Mouse (Mus musculus) Muller cell, postnatal 12 days (primary cell): ENCODE results near the gene Frmd4a.

Experiments used
- DNase-seq: peaks from one replicate; pipeline ENCODE4 v3.0.0-alpha.2; 2015; ENCODE audit errors: inconsistent ontology term

Frmd4a gene

GRCm38 (mm10) chr2:4137493-4137892, 120.0 kb downstream of the Frmd4a start:
- DNase-seq: no peak

DNA sequence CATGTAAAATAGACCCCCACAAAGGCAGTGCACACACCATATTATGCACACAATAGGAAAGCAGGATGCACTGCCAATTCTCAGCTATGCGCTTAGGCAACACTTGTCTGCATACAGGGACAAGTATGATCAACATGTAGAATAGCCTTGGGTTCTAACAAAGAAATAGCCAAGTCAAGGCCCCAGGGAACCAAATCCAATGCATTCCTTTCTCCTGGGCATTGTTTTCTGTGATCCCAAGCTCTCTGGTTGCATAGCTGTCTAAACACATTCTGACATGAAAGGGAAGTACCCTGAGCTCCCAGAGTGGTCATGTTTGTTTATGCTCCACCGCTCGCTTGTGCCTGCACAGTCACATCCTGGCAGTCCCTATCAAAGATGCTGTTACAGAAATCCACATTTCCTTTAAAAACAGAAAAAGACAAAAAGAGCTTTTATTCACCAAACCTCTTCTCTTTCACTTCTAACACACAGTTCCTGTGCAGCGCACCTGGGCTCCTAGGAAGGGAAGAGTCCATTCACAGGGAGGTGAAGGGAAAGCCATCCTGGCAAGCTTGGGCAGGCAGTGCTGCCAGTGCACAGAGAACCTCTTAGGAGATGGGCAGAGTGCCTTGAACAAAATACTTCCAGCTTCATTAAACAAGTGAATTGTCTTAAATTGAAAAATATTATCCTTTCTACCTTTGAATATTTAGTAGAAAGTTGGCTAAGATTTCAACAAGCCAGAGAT, 124.9 kb downstream of the Frmd4a start:
- DNase-seq: peak; percentile 86

DNA sequence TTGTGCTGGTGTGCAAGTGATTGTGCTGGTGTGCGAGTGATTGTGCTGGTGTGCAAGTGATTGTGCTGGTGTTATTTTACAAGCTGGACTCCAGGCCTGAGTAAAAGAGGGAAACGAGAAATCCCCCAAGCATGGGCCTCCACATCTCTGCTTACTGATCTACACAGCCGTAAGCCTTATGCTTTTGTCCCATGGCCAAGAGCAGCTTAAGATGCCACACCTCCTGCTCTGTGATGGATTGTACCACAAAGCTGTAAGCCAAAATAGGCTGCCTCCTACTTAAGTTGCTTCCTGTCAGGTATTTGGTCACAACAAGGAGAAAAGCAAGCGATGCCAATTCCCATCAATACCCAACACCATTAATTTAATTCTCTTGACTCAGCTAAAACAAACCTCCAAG, 126.9 kb downstream of the Frmd4a start:
- no peak for DNase-seq

DNA sequence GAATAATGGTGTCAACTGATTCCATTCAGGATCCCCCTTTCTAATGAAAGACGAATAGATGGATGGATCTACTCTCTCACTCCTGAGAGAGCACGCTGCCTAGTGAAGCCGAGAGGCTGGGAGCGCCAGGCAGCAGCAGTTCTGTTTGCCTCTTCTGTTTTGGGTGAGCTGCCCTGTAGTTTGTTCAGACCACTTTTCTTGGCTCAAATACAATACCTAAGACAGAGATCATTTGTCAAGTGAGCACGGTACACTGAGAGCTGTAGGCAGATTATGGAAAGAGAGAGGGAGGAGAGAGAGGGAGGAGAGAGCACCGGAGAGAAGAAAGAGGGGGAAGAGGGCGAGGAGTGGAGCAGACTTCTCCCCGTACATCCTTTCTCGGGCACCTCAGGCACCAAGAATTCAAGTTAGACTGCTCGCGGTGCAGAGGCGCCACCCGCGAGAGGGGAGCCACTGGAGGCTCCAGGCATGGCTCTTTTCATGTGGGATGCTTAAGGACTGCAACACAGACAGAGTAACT, 135.1 kb downstream of the Frmd4a start:
- DNase-seq: peak; percentile 17

DNA sequence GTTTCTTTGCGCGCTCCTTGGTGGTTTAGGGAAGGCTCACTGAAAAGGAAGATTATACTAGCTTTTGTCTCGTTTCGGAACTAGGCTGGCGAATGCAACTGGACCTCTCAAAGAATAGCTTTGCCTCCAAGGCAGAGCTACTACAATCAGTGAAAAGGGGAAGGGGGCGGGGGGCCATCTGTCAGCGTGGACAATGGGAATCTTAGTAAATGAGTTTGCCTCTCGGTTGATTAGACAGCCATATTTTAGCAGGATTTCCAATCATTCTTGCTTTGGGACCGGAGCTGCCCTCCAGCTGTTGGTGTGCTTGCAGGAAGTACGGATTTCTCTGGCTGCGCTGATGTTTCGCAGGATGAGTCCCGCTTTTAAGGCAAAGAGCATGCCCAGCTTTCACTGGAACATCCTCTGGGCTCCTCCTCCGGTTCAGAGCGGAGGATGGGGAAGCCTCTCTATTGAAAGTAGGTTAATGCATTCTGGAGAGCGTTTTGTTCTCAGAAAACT, 135.7 kb downstream of the Frmd4a start:
- DNase-seq: peak; percentile 53

DNA sequence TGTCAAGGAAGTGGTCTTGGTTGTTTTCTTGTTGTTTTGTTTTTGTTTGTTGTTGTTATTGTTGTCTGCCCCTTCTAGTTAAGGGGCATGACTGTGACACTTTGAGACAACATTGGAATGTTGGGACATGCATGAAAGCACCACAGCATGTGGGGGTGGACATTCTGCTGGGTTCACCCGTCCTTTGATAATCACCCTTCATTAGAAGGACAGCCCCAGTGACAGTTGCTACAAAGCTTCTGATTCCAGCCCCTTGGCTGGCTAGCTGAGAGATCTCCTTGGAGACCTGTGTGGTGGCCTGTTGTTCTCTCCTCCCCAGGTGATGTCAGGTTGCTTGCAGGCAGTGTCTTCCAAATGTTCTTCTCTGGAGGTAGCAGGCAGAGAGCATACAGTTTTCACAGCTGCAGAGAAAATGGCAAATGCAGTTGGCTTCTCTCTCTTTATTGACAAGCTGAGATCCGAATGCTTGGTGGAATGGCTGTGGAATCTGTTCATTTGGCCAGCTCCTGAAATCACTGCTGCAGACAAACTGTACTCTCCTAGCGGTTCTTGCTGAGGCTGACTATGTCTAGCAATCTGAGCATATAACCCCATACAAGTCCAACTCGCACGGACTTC, 136.6 kb downstream of the Frmd4a start:
- DNase-seq: peak; percentile 18

GRCm38 (mm10) chr2:4154654-4155047, 137.1 kb downstream of the Frmd4a start:
- DNase-seq: no peak

DNA sequence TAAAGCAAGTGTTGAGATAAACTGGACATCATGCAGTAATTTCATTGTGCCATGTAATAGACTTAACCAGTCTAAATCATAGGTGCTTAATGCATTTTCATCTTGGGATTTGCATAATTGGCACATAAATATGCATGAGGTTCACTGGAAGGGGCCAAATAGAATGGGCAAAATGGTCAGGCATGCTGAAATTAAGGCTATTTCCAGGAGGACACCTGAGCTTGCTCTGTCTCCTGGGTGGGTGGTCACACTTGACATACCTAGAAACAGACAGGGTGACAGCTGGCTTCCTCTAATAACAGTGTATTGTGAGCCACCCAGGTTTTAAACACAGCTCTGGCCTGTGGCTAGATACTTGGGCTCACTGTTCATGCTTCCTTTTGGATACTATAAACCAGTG, 137.9 kb downstream of the Frmd4a start:
- DNase-seq: no peak

DNA sequence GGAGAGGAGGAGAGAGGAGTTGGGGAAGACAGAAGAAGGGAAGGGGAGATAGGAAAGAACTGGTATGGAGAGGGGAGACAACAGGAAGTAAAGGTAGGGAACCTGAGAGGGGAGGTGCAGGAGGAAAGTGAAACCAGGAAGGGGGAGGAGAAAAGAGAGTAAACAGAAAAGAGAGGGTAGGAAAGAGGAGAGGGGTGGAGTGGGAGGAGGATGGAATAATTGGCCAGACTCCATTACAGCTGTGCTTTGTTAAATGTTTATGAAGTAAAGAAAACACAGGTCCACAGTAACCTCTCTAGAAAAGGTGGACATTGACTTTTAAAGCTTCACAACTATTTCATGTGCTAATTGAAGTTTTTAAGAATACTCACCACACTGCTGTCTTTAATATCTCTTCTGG, 139.0 kb downstream of the Frmd4a start:
- no peak for DNase-seq

GRCm38 (mm10) chr2:4157396-4157795, 139.9 kb downstream of the Frmd4a start:
- no peak for DNase-seq

DNA sequence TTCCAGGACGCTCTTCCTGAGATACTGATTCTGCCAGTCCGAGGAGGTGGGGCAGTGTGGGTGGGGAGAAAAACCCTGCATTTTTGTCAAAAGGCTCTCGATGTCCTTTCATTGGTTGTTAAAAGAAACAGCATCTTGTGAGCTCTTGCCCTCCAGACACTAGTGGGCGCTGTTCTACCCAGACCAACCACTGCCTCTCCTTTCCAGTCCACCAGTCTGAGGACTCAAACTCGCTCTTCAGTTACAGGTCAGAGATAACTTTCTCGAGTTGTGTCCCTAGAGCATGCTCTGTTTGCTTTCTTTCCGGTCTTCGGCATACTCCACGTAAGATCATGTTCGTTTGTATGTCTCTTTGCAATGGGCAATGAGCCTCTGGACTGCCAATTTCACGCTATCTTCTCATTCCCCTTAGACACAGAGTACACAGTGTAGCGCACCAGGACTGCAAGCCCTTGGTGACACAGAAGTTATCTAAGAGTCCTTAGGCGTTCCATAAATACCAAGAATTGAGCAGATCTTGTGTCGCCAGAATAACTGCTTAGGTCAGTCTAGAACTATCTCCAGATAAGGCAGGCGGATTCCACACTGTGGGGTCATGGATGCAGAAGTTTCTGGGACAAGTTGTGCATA, 142.2 kb downstream of the Frmd4a start:
- no peak for DNase-seq

DNA sequence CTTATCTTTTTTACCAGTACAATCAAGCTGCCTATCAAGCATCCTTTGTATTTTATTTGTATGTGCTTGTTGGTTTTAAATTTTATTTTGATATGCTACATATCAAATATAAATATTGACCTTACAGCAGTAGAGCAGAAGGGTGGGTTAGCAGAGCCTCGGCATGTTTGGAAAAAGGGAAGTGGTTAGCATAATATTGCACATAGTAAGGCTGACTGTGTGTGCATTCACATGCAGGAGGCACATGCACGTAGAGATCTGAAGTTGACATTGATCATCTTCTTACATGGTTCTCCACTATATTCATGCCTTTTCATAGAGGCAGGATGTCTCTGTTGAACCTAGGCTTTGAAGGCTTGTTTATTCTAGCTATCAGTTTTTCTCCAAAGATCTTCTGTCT, 148.7 kb downstream of the Frmd4a start:
- no peak for DNase-seq

DNA sequence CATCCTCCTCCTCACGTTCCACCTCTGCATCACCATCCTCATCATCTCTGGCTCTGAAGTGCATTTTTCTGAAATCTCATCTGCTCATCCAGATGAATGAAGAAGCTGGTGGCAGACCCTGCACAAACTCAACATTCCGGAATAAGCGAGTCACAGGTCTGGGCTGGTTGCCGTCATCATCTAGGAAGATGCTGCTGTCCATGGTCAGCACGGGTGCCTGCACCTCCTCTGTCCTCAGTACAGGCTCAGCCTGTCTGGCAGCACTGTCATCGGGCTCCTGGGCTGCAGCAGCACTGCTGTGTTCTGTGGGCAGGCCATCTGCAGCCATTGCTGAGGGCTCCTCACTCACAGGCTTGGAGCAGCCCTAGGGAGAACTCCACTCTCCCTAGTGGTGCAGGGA, 149.6 kb downstream of the Frmd4a start:
- peak; percentile 29 for DNase-seq

DNA sequence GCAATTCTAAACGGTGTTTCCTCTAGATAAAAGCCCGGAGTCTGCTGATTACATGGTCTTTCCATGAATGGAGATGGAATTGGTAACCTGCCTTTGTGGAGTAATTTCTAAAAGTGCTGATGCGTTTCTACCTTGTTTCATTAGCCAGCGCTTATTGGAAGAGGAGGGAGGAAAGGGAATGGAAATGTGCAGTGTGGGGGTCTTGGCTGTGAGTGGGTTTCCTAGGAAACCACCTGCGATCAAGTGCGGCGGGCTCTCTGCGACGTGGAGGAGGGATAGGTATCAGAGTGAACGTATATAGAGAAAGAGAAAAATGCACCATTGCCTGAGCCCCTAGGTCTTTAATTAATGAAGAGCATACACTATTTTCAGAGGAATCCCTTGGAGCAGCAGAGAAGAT, 152.2 kb downstream of the Frmd4a start:
- DNase-seq: no peak

GRCm38 (mm10) chr2:4170189-4170588, 152.7 kb downstream of the Frmd4a start:
- DNase-seq: no peak

- DNase-seq: no peak
These were observed 167.5 kb downstream of the Frmd4a start for GRCm38 (mm10) chr2:4184991-4185390.

DNA sequence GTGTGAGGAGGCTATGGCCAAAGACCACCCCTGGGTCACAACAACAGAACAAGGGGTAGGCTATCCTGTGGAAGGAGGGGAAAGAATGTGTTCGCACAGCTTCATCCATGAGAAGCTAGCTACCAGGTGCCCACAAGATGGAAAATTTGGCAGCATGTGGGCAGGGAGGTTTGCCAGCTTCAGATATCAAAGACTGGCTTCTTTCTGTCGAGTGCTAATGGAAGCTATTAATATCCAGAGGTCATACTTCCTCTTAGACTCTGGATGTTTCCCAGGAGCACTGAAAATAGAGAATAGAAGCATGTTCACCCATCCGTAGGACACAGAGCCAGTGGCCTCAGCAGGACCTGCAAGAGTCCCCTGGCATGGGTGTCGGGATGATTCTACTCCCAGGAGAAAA, 170.0 kb downstream of the Frmd4a start:
- DNase-seq: peak; percentile 59

- no peak for DNase-seq
These were observed 170.8 kb downstream of the Frmd4a start for GRCm38 (mm10) chr2:4188303-4188702.

GRCm38 (mm10) chr2:4190345-4190744, 172.8 kb downstream of the Frmd4a start:
- DNase-seq: no peak

GRCm38 (mm10) chr2:4190995-4191394, 173.5 kb downstream of the Frmd4a start:
- DNase-seq: no peak

- no peak for DNase-seq
These were observed 175.7 kb downstream of the Frmd4a start for GRCm38 (mm10) chr2:4193206-4193605.

DNA sequence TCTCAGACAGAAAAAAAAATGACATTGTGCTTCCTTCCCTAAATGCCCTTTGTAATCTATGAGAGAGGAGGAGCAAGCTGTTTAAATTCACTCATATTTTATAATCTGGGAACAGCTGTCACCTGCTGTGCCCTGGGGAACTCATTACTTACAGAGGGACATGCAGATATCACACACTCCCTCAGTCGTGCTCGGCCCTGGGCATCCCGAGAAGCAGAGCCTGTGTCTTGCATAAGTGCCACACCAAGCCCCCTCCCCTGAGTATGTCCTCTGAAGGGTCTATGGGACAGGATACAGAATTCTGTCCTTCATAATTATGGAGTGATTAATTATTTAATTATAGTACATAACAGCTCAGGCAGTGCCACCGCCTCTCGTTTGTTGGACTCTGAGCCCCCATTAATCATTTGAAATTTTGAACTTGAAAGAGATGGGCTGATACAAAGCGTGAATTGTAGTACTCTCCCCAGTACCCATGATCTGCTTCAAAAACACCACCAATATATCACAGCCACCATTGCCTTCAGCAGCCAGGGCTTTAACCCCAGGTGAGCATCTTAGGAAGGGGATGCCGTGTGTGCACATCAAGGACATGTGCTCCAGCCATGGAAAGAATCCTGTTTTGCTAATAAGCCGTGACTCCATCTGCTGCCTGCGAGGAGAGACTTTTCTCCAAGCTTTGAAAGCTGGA, 177.0 kb downstream of the Frmd4a start:
- DNase-seq: no peak
